Mouse (Mus musculus) CH12.LX (cell line): Measurements from ENCODE around the gene Bms1. TPM values are rescaled to one million over a fixed set of nuclear protein-coding genes. Genes with fewer than 3 reads are reported as not detected.

Source experiments
- DNase-seq: peaks from one replicate; pipeline ENCODE4 v3.0.0-alpha.2; 2013; ENCODE audit errors: extremely low read depth
- H3K27ac ChIP-seq: 2 replicates; pipeline ENCODE4 v1.5.1; 2012; ENCODE audit warnings: low read depth, mild to moderate bottlenecking, control low read depth, moderate library complexity; ENCODE audit not compliant: insufficient read depth
- H3K27me3 ChIP-seq: replicated peaks from 2 replicates; pipeline ENCODE3; 2012; ENCODE audit warnings: inconsistent platforms
- H3K36me3 ChIP-seq, 2 experiments: replicated peaks in 1 of 2; 2 replicates each; pipeline versions ENCODE3 to v1.6.1; 2012; ENCODE audit warnings: inconsistent platforms in 1 of 2, low read length in 1 of 2, mild to moderate bottlenecking in 1 of 2, mixed read lengths in 1 of 2, moderate library complexity in 1 of 2; ENCODE audit not compliant: control insufficient read depth in 1 of 2, insufficient read depth in 1 of 2
- H3K4me1 ChIP-seq, 2 experiments: 2 replicates each; pipeline ENCODE4 v1.6.1; 2012; ENCODE audit warnings: inconsistent platforms in 1 of 2, moderate library complexity in 1 of 2; ENCODE audit not compliant: insufficient read depth in 2 of 2, control insufficient read depth in 1 of 2
- H3K4me2 ChIP-seq: 2 replicates; pipeline ENCODE4 v1.6.1; 2012; ENCODE audit warnings: low read depth, mild to moderate bottlenecking, control low read depth; ENCODE audit not compliant: poor library complexity, insufficient read depth, severe bottlenecking
- H3K4me3 ChIP-seq, 3 experiments: fragments of 150-350 bp in 1 of 3; sonication (generic) in 1 of 3; replicated peaks in 1 of 3; 2 replicates each; pipeline versions ENCODE3 to v1.5.1; 2011 to 2012; ENCODE audit warnings: low read depth in 2 of 3, low read length in 2 of 3, mild to moderate bottlenecking in 2 of 3, moderate library complexity in 2 of 3, control low read depth in 1 of 3, improper control_type of control experiment in 1 of 3, inconsistent platforms in 1 of 3, mixed read lengths in 1 of 3; ENCODE audit not compliant: poor library complexity in 1 of 3
- H3K79me2 ChIP-seq: replicated peaks from 2 replicates; pipeline ENCODE4 v1.6.1; 2012; ENCODE audit warnings: mild to moderate bottlenecking, moderate library complexity; ENCODE audit not compliant: control insufficient read depth, poor library complexity, insufficient read depth, severe bottlenecking; ENCODE audit errors: extremely low read depth
- H3K9ac ChIP-seq: 2 replicates; pipeline ENCODE4 v1.6.1; 2012; ENCODE audit warnings: low read depth, mild to moderate bottlenecking, control low read depth, moderate library complexity; ENCODE audit not compliant: insufficient read depth
- H3K9me3 ChIP-seq: replicated peaks from 2 replicates; pipeline ENCODE3; 2012; ENCODE audit warnings: low read length, inconsistent platforms, mixed read lengths
- ELF1 ChIP-seq: IDR thresholded peaks from 2 replicates; pipeline ENCODE4 v1.6.1; 2014; ENCODE audit warnings: low read depth, mild to moderate bottlenecking, inconsistent platforms, low read length, improper control_type of control experiment
- EP300 ChIP-seq: IDR thresholded peaks from 2 replicates; pipeline ENCODE4 v1.6.1; 2011; ENCODE audit warnings: low read length, improper control_type of control experiment
- GABPA ChIP-seq: IDR thresholded peaks from 2 replicates; pipeline ENCODE4 v1.6.1; 2012; ENCODE audit warnings: low read depth, low read length, improper control_type of control experiment, inconsistent platforms; ENCODE audit not compliant: insufficient replicate concordance
- JUN ChIP-seq: IDR thresholded peaks from 2 replicates; pipeline ENCODE4 v1.6.1; 2011; ENCODE audit warnings: low read depth, mild to moderate bottlenecking, low read length, improper control_type of control experiment, moderate library complexity; ENCODE audit not compliant: insufficient read depth
- MAFK ChIP-seq: IDR thresholded peaks from 2 replicates; pipeline ENCODE4 v1.6.1; 2011; ENCODE audit warnings: low read length, improper control_type of control experiment; ENCODE audit not compliant: insufficient replicate concordance
- MYC ChIP-seq: IDR thresholded peaks from 2 replicates; pipeline ENCODE4 v1.6.1; 2011; ENCODE audit warnings: low read depth, mild to moderate bottlenecking, improper control_type of control experiment, low read length
- NELFE ChIP-seq: IDR thresholded peaks from 2 replicates; pipeline ENCODE4 v1.6.1; 2011; ENCODE audit warnings: low read depth, low read length, improper control_type of control experiment
- NRF1 ChIP-seq: IDR thresholded peaks from 2 replicates; pipeline ENCODE4 v1.6.1; 2014; ENCODE audit warnings: low read depth, mild to moderate bottlenecking, inconsistent platforms, low read length, improper control_type of control experiment, moderate library complexity
- PAX5 ChIP-seq: IDR thresholded peaks from 2 replicates; pipeline ENCODE4 v1.6.1; 2012; ENCODE audit warnings: low read length, inconsistent platforms, mixed read lengths
- POLR2AphosphoS2 ChIP-seq: IDR thresholded peaks from 2 replicates; pipeline ENCODE4 v1.6.1; 2011; ENCODE audit warnings: low read depth, low read length, improper control_type of control experiment
- RAD21 ChIP-seq: IDR thresholded peaks from 2 replicates; pipeline ENCODE4 v1.6.1; 2011; ENCODE audit warnings: low read depth, mild to moderate bottlenecking, low read length, improper control_type of control experiment, moderate library complexity
- SIN3A ChIP-seq: IDR thresholded peaks from 2 replicates; pipeline ENCODE4 v1.6.1; 2012; ENCODE audit warnings: low read length, improper control_type of control experiment, inconsistent platforms
- TCF12 ChIP-seq: IDR thresholded peaks from 2 replicates; pipeline ENCODE4 v1.6.1; 2014; ENCODE audit warnings: low read depth, mild to moderate bottlenecking, inconsistent platforms, low read length, improper control_type of control experiment
- USF1 ChIP-seq: IDR thresholded peaks from 2 replicates; pipeline ENCODE4 v1.6.1; 2014; ENCODE audit warnings: low read depth, mild to moderate bottlenecking, inconsistent platforms, low read length, improper control_type of control experiment
- USF2 ChIP-seq: conservative IDR thresholded peaks from 2 replicates; pipeline ENCODE4 v1.6.1; 2011; ENCODE audit warnings: low read depth, low read length, improper control_type of control experiment
- ZKSCAN1 ChIP-seq: IDR thresholded peaks from 2 replicates; pipeline ENCODE4 v1.6.1; 2012; ENCODE audit warnings: low read depth, inconsistent platforms, low read length, improper control_type of control experiment, borderline replicate concordance
- dilution Hi-C: fragments of 300-500 bp; cut with MboI; formaldehyde crosslinking; loops from 2 replicates; pipeline ENCODE4 v1.14.3; 2020; ENCODE audit warnings: low sequenced_read_pairs; ENCODE audit not compliant: extremely low pct_unique_long_range_greater_than_20kb, extremely low pct_ligation_motif_present
- in situ Hi-C: fragments of 300-500 bp; cut with MboI; formaldehyde crosslinking; loops from 3 replicates; pipeline ENCODE4 v1.14.3; 2019; ENCODE audit warnings: low sequenced_read_pairs, low pct_ligation_motif_present, low pct_unique_long_range_greater_than_20kb, mixed read lengths
- polyA plus RNA-seq: library from polyadenylated mRNA; unstranded; fragments of >175 nt; gene quantifications from 2 replicates; pipeline ENCODE4 v1.2.1, GENCODE M21; 2012; ENCODE audit warnings: low read depth; ENCODE audit not compliant: insufficient read length
- total RNA-seq, 2 experiments: library from RNA; depleted of rRNA; stranded (reverse); fragments of 300-350 nt in 1 of 2; fragments of >200 nt in 1 of 2; gene quantifications; 2 replicates each; pipeline ENCODE4 v1.2.3; 2012 to 2014

Gene Bms1
- total and polyA plus RNA-seq, 3 experiments: 40.7 to 108 (median 57.0) TPM

GRCm38 (mm10) chr6:118336541-118337480, 82.5 kb downstream of the Bms1 start:
- in situ Hi-C loops: no loop called here

GRCm38 (mm10) chr6:118335934-118336450, 83.3 kb downstream of the Bms1 start:
- in situ Hi-C loops (no loop called here), dilution Hi-C loops (no loop called here)
- Histone ChIP-seq H3K27ac (no peak overlapping the region), H3K9me3 (no peaks in the 10 kb centered on the region), H3K79me2 (no peaks in the 10 kb centered on the region), H3K36me3 (no peaks in the 10 kb centered on the region), H3K4me1 (no peaks in the 10 kb centered on the region), H3K4me3 (no peak overlapping the region), H3K9ac (no peak overlapping the region), H3K4me2 (no peak overlapping the region), H3K27me3 (peaks cover 87% of the 10 kb centered on the region)
- TF ChIP-seq MYC (no peak), RAD21 (no peak), MAFK (no peak)
- DNase-seq: no peak

More at GRCm38 (mm10) chr6:118336541-118337480, 82.5 kb downstream of the Bms1 start:
- no peaks in the 10 kb centered on the region for H3K4me1 ChIP-seq
- no peak overlapping the region for H3K9ac ChIP-seq
- no peak for TF ChIP-seq NELFE
- no peak for TF ChIP-seq MAFK
- TF ChIP-seq EP300: no peak
- TF ChIP-seq NRF1: no peak
- TF ChIP-seq USF2: no peak
- TF ChIP-seq JUN: no peak
- TF ChIP-seq, all 38 proteins: peak for 0
- Histone ChIP-seq H3K27me3 (peaks cover 80% of the 10 kb centered on the region), H3K9me3 (no peaks in the 10 kb centered on the region), H3K4me2 (no peak overlapping the region), H3K27ac (no peak overlapping the region), H3K36me3 (no peaks in the 10 kb centered on the region), H3K4me3 (no peak overlapping the region), H3K79me2 (no peaks in the 10 kb centered on the region)
- no peak for DNase-seq
- dilution Hi-C loops: no loop called here

GRCm38 (mm10) chr6:118333861-118334260, 85.4 kb downstream of the Bms1 start:
- H3K4me3 ChIP-seq: no peak overlapping the region
- H3K9me3 ChIP-seq: peaks cover 4% of the 10 kb centered on the region
- TF ChIP-seq POLR2AphosphoS2 (no peak), GABPA (no peak), SIN3A (no peak), ZKSCAN1 (no peak), PAX5 (no peak), ELF1 (no peak), JUN (no peak), USF1 (no peak), NELFE (no peak), EP300 (no peak), MYC (no peak), TCF12 (no peak)
- TF ChIP-seq, all 38 proteins: peak for 0
- dilution Hi-C loops: no loop called here
- Histone ChIP-seq H3K79me2 (no peaks in the 10 kb centered on the region), H3K27me3 (peaks cover 82% of the 10 kb centered on the region), H3K4me2 (no peak overlapping the region), H3K9ac (no peak overlapping the region), H3K36me3 (no peaks in the 10 kb centered on the region), H3K27ac (no peak overlapping the region), H3K4me1 (no peaks in the 10 kb centered on the region)
- in situ Hi-C loops: no loop called here
- DNase-seq: no peak
